Mouse (Mus musculus) myocyte (in vitro differentiated cells): ENCODE data around the gene Rxrg.

Experiments
- CEBPB ChIP-seq: IDR thresholded peaks from 2 replicates; pipeline ENCODE4 v1.6.1; 2011; ENCODE audit warnings: mild to moderate bottlenecking, moderate library complexity; ENCODE audit not compliant: poor library complexity, insufficient read depth, severe bottlenecking
- MAX ChIP-seq: IDR thresholded peaks from one replicate; pipeline ENCODE4 v1.6.1; 2011; ENCODE audit warnings: low read depth, mild to moderate bottlenecking, control low read depth
- POLR2A ChIP-seq: IDR thresholded peaks from one replicate; pipeline ENCODE4 v1.6.1; 2011; ENCODE audit warnings: low read depth, mild to moderate bottlenecking, control low read depth, moderate library complexity; ENCODE audit not compliant: insufficient read length
- REST ChIP-seq: IDR thresholded peaks from one replicate; pipeline ENCODE4 v1.6.1; 2011; ENCODE audit warnings: mild to moderate bottlenecking, control low read depth, moderate library complexity; ENCODE audit not compliant: insufficient read depth, insufficient read length
- TCF12 ChIP-seq: IDR thresholded peaks from one replicate; pipeline ENCODE4 v1.6.1; 2011; ENCODE audit warnings: mild to moderate bottlenecking, control low read depth; ENCODE audit not compliant: poor library complexity, insufficient read depth, severe bottlenecking
- USF1 ChIP-seq: IDR thresholded peaks from one replicate; pipeline ENCODE4 v1.6.1; 2011; ENCODE audit warnings: low read depth, mild to moderate bottlenecking, control low read depth, moderate library complexity

GRCm38 (mm10) chr1:167553959-167554526 lies 44.1 kb upstream of the Rxrg start:
- TF ChIP-seq POLR2A (no peak), MAX (no peak), REST (no peak), CEBPB (no peak), USF1 (no peak), TCF12 (no peak)
